Mouse (Mus musculus): ENCODE data around the gene Hist1h2bn. TPM values are rescaled to one million over a fixed set of nuclear protein-coding genes. Genes with fewer than 3 reads are reported as not detected.
A peak's percentile ranks its signal among the peaks of the same experiment; 100 is the strongest.

Gene Hist1h2bn
- polyA plus RNA-seq, 1 experiment, result 30.8 TPM

- TF ChIP-seq POLR2A (IDR thresholded peaks at IDR 0.05; ENCODE audit: borderline replicate concordance, extremely low read depth, insufficient read depth, insufficient read length, poor library complexity, severe bottlenecking) (no peak), CTCF (IDR thresholded peaks at IDR 0.05; ENCODE audit: borderline replicate concordance, extremely low read depth, insufficient read depth, insufficient read length) (peak; percentile 88; the same call in 1 of the 2 replicates)
- peak; percentile 97 for DNase-seq (ENCODE audit: low read depth)
Measured at GRCm38 (mm10) chr13:21734010-21734905, 19.7 kb upstream of the Hist1h2bn start.

- DNase-seq (ENCODE audit: low read depth), result peak; percentile 96
- peak; percentile 20; the same call in 1 of the 2 replicates for TF ChIP-seq POLR2A (IDR thresholded peaks at IDR 0.05; ENCODE audit: borderline replicate concordance, extremely low read depth, insufficient read depth, insufficient read length, poor library complexity, severe bottlenecking)
Measured at GRCm38 (mm10) chr13:21734906-21735767, 18.8 kb upstream of the Hist1h2bn start, which contains the start of gene Hist1h4j. Gene Hist1h4j (plus strand): TSS chr13:21735064.

- no peak for DNase-seq (ENCODE audit: low read depth)
- no peak for TF ChIP-seq POLR2A (IDR thresholded peaks at IDR 0.05; ENCODE audit: borderline replicate concordance, extremely low read depth, insufficient read depth, insufficient read length, poor library complexity, severe bottlenecking)
Measured at GRCm38 (mm10) chr13:21745006-21745405, 8.9 kb upstream of the Hist1h2bn start.

- DNase-seq (ENCODE audit: low read depth), result peak; percentile 67
- no peak for TF ChIP-seq POLR2A (IDR thresholded peaks at IDR 0.05; ENCODE audit: borderline replicate concordance, extremely low read depth, insufficient read depth, insufficient read length, poor library complexity, severe bottlenecking)
Measured at GRCm38 (mm10) chr13:21749387-21750158, 4.3 kb upstream of the Hist1h2bn start.

GRCm38 (mm10) chr13:21750159-21751017 is 3.5 kb upstream of the Hist1h2bn start, which contains the start of gene Hist1h4k:
Gene Hist1h4k (minus strand): TSS chr13:21750505.
- peak; percentile 97 for DNase-seq (ENCODE audit: low read depth)
- peak; percentile 56; the same call in 1 of the 2 replicates for TF ChIP-seq POLR2A (IDR thresholded peaks at IDR 0.05; ENCODE audit: borderline replicate concordance, extremely low read depth, insufficient read depth, insufficient read length, poor library complexity, severe bottlenecking)

- DNase-seq (ENCODE audit: low read depth), result no peak
- TF ChIP-seq POLR2A (IDR thresholded peaks at IDR 0.05; ENCODE audit: borderline replicate concordance, extremely low read depth, insufficient read depth, insufficient read length, poor library complexity, severe bottlenecking) (no peak), CTCF (IDR thresholded peaks at IDR 0.05; ENCODE audit: borderline replicate concordance, extremely low read depth, insufficient read depth, insufficient read length) (no peak)
Measured at GRCm38 (mm10) chr13:21751417-21751816, 2.5 kb upstream of the Hist1h2bn start.

- DNase-seq (ENCODE audit: low read depth), result no peak
- TF ChIP-seq CTCF (IDR thresholded peaks at IDR 0.05; ENCODE audit: borderline replicate concordance, extremely low read depth, insufficient read depth, insufficient read length) (no peak), POLR2A (IDR thresholded peaks at IDR 0.05; ENCODE audit: borderline replicate concordance, extremely low read depth, insufficient read depth, insufficient read length, poor library complexity, severe bottlenecking) (no peak)
Measured at GRCm38 (mm10) chr13:21751827-21752226, 2.1 kb upstream of the Hist1h2bn start.

- TF ChIP-seq POLR2A (IDR thresholded peaks at IDR 0.05; ENCODE audit: borderline replicate concordance, extremely low read depth, insufficient read depth, insufficient read length, poor library complexity, severe bottlenecking) (no peak), CTCF (IDR thresholded peaks at IDR 0.05; ENCODE audit: borderline replicate concordance, extremely low read depth, insufficient read depth, insufficient read length) (no peak)
- DNase-seq (ENCODE audit: low read depth), result no peak
Measured at GRCm38 (mm10) chr13:21752356-21752755, 1.6 kb upstream of the Hist1h2bn start.

GRCm38 (mm10) chr13:21753051-21753523 is 836 bp upstream of the Hist1h2bn start:
- TF ChIP-seq CTCF (IDR thresholded peaks at IDR 0.05; ENCODE audit: borderline replicate concordance, extremely low read depth, insufficient read depth, insufficient read length) (no peak), POLR2A (IDR thresholded peaks at IDR 0.05; ENCODE audit: borderline replicate concordance, extremely low read depth, insufficient read depth, insufficient read length, poor library complexity, severe bottlenecking) (no peak)
- no peak for DNase-seq (ENCODE audit: low read depth)

- peak; percentile 81 for DNase-seq (ENCODE audit: low read depth)
Measured at GRCm38 (mm10) chr13:21754294-21755001, 525 bp downstream of the Hist1h2bn start.

Measured in brain, embryonic 14.5 days (tissue).